23 mouse cellular contexts compared by ENCODE assay signal in genomic region chr7:67618316-67618715, GRCm38 (mm10). TPM values are rescaled to one million over a fixed set of nuclear protein-coding genes. Genes with fewer than 3 reads are reported as not detected.
DNase-seq lines count a peak whose midpoint lies in the region; ATAC-seq and TF ChIP-seq lines count a peak whose summit lies in the region.
"Had no signal": no experiment of that assay in that cellular context is flagged by ENCODE, and none has a peak within 500 bp of the region (broad histone marks: within the 10 kb centered on the region; RNA-seq: fewer than 3 reads in every experiment).

No protein-coding gene starts in this region.

- WGBS in kidney, embryonic 16.5 days = 65% methylated on average over 3 of the region's 3 CpGs
- WGBS in limb, embryonic 10.5 days = 77% methylated on average over 3 of the region's 3 CpGs
- WGBS in midbrain, embryonic 13.5 days = 79% methylated on average over 3 of the region's 3 CpGs

- H3K4me3 ChIP-seq in kidney, embryonic 16.5 days (ENCODE audit: low read length) = no peak overlapping the region
- no peak overlapping the region for H3K4me3 ChIP-seq in limb, embryonic 10.5 days
- no peak overlapping the region for H3K4me3 ChIP-seq in myocyte
- no peak overlapping the region for H3K4me3 ChIP-seq in midbrain, embryonic 13.5 days (replicated peaks)
- H3K4me3 ChIP-seq: embryonic facial prominence, embryonic 15.5 days; heart, embryonic 13.5 days; midbrain, embryonic 10.5 days; neural tube, embryonic 15.5 days had no signal

- H3K27ac ChIP-seq in kidney, embryonic 16.5 days (ENCODE audit: low read length) = no peak overlapping the region
- H3K27ac ChIP-seq in limb, embryonic 10.5 days = peak overlapping the region; percentile 50; the same call in 1 of the 2 replicates
- H3K27ac ChIP-seq in midbrain, embryonic 13.5 days = no peak overlapping the region
- H3K27ac ChIP-seq: embryonic facial prominence, embryonic 15.5 days; heart, embryonic 13.5 days; hindbrain, embryonic 14.5 days; macrophage; midbrain, embryonic 10.5 days; neural tube, embryonic 15.5 days had no signal

- H3K79me2 ChIP-seq in myocyte (ENCODE audit: control insufficient read depth, insufficient read depth) = no peaks in the 10 kb centered on the region

- TF ChIP-seq POLR2A in myocyte (IDR thresholded peaks at IDR 0.05; ENCODE audit: insufficient read length, low read depth) = no peak

- ATAC-seq in kidney, embryonic 16.5 days (ENCODE audit: low FRiP score, low TSS enrichment) = peak; percentile 46; the same call in 1 of the 2 replicates
- no peak for ATAC-seq in midbrain, embryonic 13.5 days
- ATAC-seq: forebrain, embryonic 14.5 days; inflammation-experienced regulatory T-cells, adult 6 months had no signal

- no peaks in the 10 kb centered on the region for H3K27me3 ChIP-seq in kidney, embryonic 16.5 days (ENCODE audit: insufficient read depth, low read length)
- H3K27me3 ChIP-seq in limb, embryonic 10.5 days (ENCODE audit: low read depth, poor library complexity, severe bottlenecking) = no peaks in the 10 kb centered on the region
- no peaks in the 10 kb centered on the region for H3K27me3 ChIP-seq in myocyte (ENCODE audit: control insufficient read depth, insufficient read depth, insufficient read length)
- no peaks in the 10 kb centered on the region for H3K27me3 ChIP-seq in midbrain, embryonic 13.5 days
- H3K27me3 ChIP-seq: embryonic facial prominence, embryonic 15.5 days; heart, embryonic 13.5 days; neural tube, embryonic 15.5 days had no signal

- no peaks in the 10 kb centered on the region for H3K9me3 ChIP-seq in kidney, embryonic 16.5 days (ENCODE audit: low read length)
- no peaks in the 10 kb centered on the region for H3K9me3 ChIP-seq in limb, embryonic 10.5 days (replicated peaks)
- no peaks in the 10 kb centered on the region for H3K9me3 ChIP-seq in midbrain, embryonic 13.5 days
- H3K9me3 ChIP-seq: embryonic facial prominence, embryonic 15.5 days; heart, embryonic 13.5 days; midbrain, embryonic 10.5 days; neural tube, embryonic 15.5 days had no signal

- H3K36me3 ChIP-seq in kidney, embryonic 16.5 days (ENCODE audit: insufficient read depth, low read length) = no peaks in the 10 kb centered on the region
- no peaks in the 10 kb centered on the region for H3K36me3 ChIP-seq in limb, embryonic 10.5 days
- no peaks in the 10 kb centered on the region for H3K36me3 ChIP-seq in myocyte (ENCODE audit: control insufficient read depth, insufficient read depth)
- H3K36me3 ChIP-seq in midbrain, embryonic 13.5 days = no peaks in the 10 kb centered on the region; the same call in 1 of the 2 replicates
- H3K36me3 ChIP-seq: embryonic facial prominence, embryonic 15.5 days; heart, embryonic 13.5 days; midbrain, embryonic 10.5 days; neural tube, embryonic 15.5 days had no signal

- H3K4me2 ChIP-seq in kidney, embryonic 16.5 days (replicated peaks; ENCODE audit: low read depth, low read length) = no peak overlapping the region
- no peak overlapping the region for H3K4me2 ChIP-seq in myocyte (ENCODE audit: low read depth)
- H3K4me2 ChIP-seq in midbrain, embryonic 13.5 days (replicated peaks) = no peak overlapping the region
- H3K4me2 ChIP-seq: embryonic facial prominence, embryonic 15.5 days; heart, embryonic 13.5 days; hindbrain, embryonic 14.5 days; neural tube, embryonic 15.5 days had no signal

- no peak overlapping the region for H3K9ac ChIP-seq in kidney, embryonic 16.5 days (replicated peaks; ENCODE audit: low read length)
- H3K9ac ChIP-seq in midbrain, embryonic 13.5 days (replicated peaks) = no peak overlapping the region
- H3K9ac ChIP-seq: embryonic facial prominence, embryonic 15.5 days; heart, embryonic 13.5 days; hindbrain, embryonic 14.5 days; neural tube, embryonic 15.5 days had no signal

- DNase-seq in embryo, embryonic 10 days (ENCODE audit: low spot score) = peak; percentile 24
- no peak for DNase-seq in embryo, embryonic 9.5 days (ENCODE audit: extremely low spot score)
- DNase-seq in kidney, adult 18-20 months = no peak
- no peak for DNase-seq in limb, embryonic 10.5 days (ENCODE audit: low spot score)
- no peak for DNase-seq in cerebellum, postnatal 25 days
- DNase-seq: adrenal gland, postnatal 10 days; cerebellum, adult 18-20 months; cerebellum, postnatal 36 days; heart, postnatal 14 days; kidney, adult 8-10 months; layer of hippocampus, postnatal 36 days; right cerebral cortex, adult 18-20 months had no signal

- H3K4me1 ChIP-seq in kidney, embryonic 16.5 days (ENCODE audit: insufficient read depth, low read length) = peaks cover 37% of the 10 kb centered on the region
- peaks cover 22% of the 10 kb centered on the region for H3K4me1 ChIP-seq in limb, embryonic 10.5 days
- peaks cover 10% of the 10 kb centered on the region for H3K4me1 ChIP-seq in midbrain, embryonic 13.5 days (replicated peaks)

- H3ac ChIP-seq in myocyte (ENCODE audit: control insufficient read depth, insufficient read length) = no peak overlapping the region

TF ChIP-seq in myocyte, 11 proteins besides CTCF, POLR2A, EP300 and RAD21:
- TF ChIP-seq POLR2AphosphoS2 (IDR thresholded peaks at IDR 0.05; ENCODE audit: insufficient read length, low read depth) (no peak), USF1 (IDR thresholded peaks at IDR 0.05; ENCODE audit: low read depth) (no peak), MYOD1 (IDR thresholded peaks at IDR 0.05; ENCODE audit: control insufficient read depth in 1 of 3, insufficient read length in 2 of 3, low read depth in 2 of 3) (peak in 2 of 3 experiments; percentile 37 to 43), MYOG (IDR thresholded peaks at IDR 0.05; ENCODE audit: control insufficient read depth in 1 of 3, insufficient read depth in 1 of 3, insufficient read length in 2 of 3, low read depth in 2 of 3) (peak in 2 of 3 experiments; percentile 12 to 55), TCF3 (IDR thresholded peaks at IDR 0.05; ENCODE audit: insufficient read length, low read depth) (no peak)

RNA-seq across cellular contexts. Expression of gene Lrrc28, which starts 26.8 kb away (rescaled TPM):
- 14.4 and 15.1 TPM in 2 replicates for polyA plus RNA-seq in kidney, embryonic 16.5 days (2015; fragmentation: Nextera tagmentation; extraction: Ambion mirVana)
- 18.9 and 22.5 TPM in 2 replicates for polyA plus RNA-seq in limb, embryonic 10.5 days (2016; fragmentation: Nextera tagmentation; extraction: Ambion mirVana)
- 24.2 TPM for polyA plus RNA-seq in myocyte (2012; fragmentation: generic; extraction: Trizol)
- 33.3 and 34.4 TPM in 2 replicates for polyA plus RNA-seq in midbrain, embryonic 13.5 days (2015; fragmentation: Nextera tagmentation; extraction: Ambion mirVana)

RNA-seq across cellular contexts. Expression of gene Ttc23, which starts 28.9 kb away (rescaled TPM):
- 30.4 and 32.6 TPM in 2 replicates for polyA plus RNA-seq in kidney, embryonic 16.5 days (2015; fragmentation: Nextera tagmentation; extraction: Ambion mirVana)
- polyA plus RNA-seq in limb, embryonic 10.5 days (2016; fragmentation: Nextera tagmentation; extraction: Ambion mirVana) = 52.0 and 59.6 TPM in 2 replicates
- polyA plus RNA-seq in myocyte (2012; fragmentation: generic; extraction: Trizol) = 14.2 TPM
- 13.3 and 16.6 TPM in 2 replicates for polyA plus RNA-seq in midbrain, embryonic 13.5 days (2015; fragmentation: Nextera tagmentation; extraction: Ambion mirVana)
